Mouse (Mus musculus): ENCODE data around the gene Sult2a4. TPM values are rescaled to one million over a fixed set of nuclear protein-coding genes. Genes with fewer than 3 reads are reported as not detected.

Sult2a4 gene
- not detected in 2 replicates for polyA plus RNA-seq (2012; rRNA removed)

DNA sequence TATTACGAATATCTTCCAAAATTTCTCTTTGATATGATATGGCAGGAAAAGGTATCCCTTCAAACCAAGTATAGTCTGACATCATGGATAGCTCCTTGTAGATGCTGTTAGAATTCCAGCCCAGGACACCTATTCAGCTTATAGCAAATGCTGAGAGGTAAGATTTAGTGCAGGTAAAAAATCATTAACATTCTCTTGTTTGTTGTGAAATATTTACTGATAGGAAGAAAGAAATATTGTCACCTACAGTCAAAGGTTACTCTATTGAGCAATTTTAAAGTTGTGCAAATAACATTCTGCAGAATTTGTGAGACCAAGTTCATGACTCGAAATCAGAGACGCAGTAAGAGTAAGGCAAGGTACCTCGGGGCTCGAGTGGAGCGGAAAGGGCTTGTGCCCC is at the start of gene Sult2a4:
TSS of gene Sult2a4 (minus strand) at position 101 of the 400 bp plus-strand sequence.

Other genes with a start within 250 kb of the Sult2a4 start
- gene Sult2a1, start 152.2 kb downstream of the Sult2a4 start, polyA plus RNA-seq (2012; rRNA removed), result not detected in 2 replicates
- not detected in 2 replicates for gene Sult2a3, start 133.4 kb upstream of the Sult2a4 start, polyA plus RNA-seq (2012; rRNA removed)